Mouse (Mus musculus) midbrain, embryonic 14.5 days (tissue): Measurements from ENCODE around the gene Gm6904. TPM values are rescaled to one million over a fixed set of nuclear protein-coding genes. Genes with fewer than 3 reads are reported as not detected.

ENCODE experiments used
- ATAC-seq: fragments of 200-750 bp; cut with Nextera tagmentation; 2 replicates; pipeline ENCODE4 v1.8.0; 2017; ENCODE audit warnings: moderate number of reproducible peaks, moderate library complexity; ENCODE audit not compliant: low FRiP score, low TSS enrichment
- DNase-seq: peaks from one replicate; pipeline ENCODE4 v3.0.0-alpha.2; 2015
- H3K27ac ChIP-seq: fragments of 300-500 bp; sonication (generic); replicated peaks from 2 replicates; pipeline ENCODE4 v1.5.1; 2014; ENCODE audit warnings: mild to moderate bottlenecking, low read depth, low read length, moderate library complexity
- H3K27me3 ChIP-seq: fragments of 300-500 bp; sonication (generic); 2 replicates; pipeline ENCODE4 v1.6.1; 2014; ENCODE audit warnings: low read length, control low read depth, mixed read lengths; ENCODE audit not compliant: control insufficient read depth, insufficient read depth
- H3K36me3 ChIP-seq: fragments of 300-500 bp; sonication (generic); 2 replicates; pipeline ENCODE4 v1.6.1; 2014; ENCODE audit warnings: low read length, control low read depth; ENCODE audit not compliant: control insufficient read depth, insufficient read depth
- H3K4me1 ChIP-seq: fragments of 300-500 bp; sonication (generic); 2 replicates; pipeline ENCODE4 v1.6.1; 2014; ENCODE audit warnings: mild to moderate bottlenecking, antibody characterized with exemption, low read length, control low read depth; ENCODE audit not compliant: control insufficient read depth, insufficient read depth
- H3K4me2 ChIP-seq: fragments of 300-500 bp; sonication (generic); 2 replicates; pipeline ENCODE4 v1.6.1; 2014; ENCODE audit warnings: mild to moderate bottlenecking, low read length, moderate library complexity
- H3K4me3 ChIP-seq: fragments of 300-500 bp; sonication (generic); replicated peaks from 2 replicates; pipeline ENCODE4 v1.5.1; 2014; ENCODE audit warnings: low read depth, low read length
- H3K9ac ChIP-seq: fragments of 300-500 bp; sonication (generic); replicated peaks from 2 replicates; pipeline ENCODE4 v1.6.1; 2014; ENCODE audit warnings: mild to moderate bottlenecking, low read length, moderate library complexity
- H3K9me3 ChIP-seq: fragments of 300-500 bp; sonication (generic); 2 replicates; pipeline ENCODE4 v1.6.1; 2016; ENCODE audit warnings: low read length, control low read depth, mixed read lengths; ENCODE audit not compliant: control insufficient read depth
- WGBS: fragments of 180-500 bp; shearing (Covaris S2); extraction: QIAGEN DNeasy Blood & Tissue Kit; methylation state at CpG from one replicate; pipeline ENCODE4 v1.1.7; 2014; 5-methylcytosine and 5-hydroxymethylcytosine counted together
- polyA plus RNA-seq: library from polyadenylated mRNA; unstranded; fragments of >200 nt; fragmentation: Nextera tagmentation; extraction: Ambion mirVana; gene quantifications from 2 replicates; pipeline ENCODE4 v1.2.1, GENCODE M21; 2014

Gene Gm6904
- polyA plus RNA-seq, 1 experiment from 2014 or later: not detected

DNA sequence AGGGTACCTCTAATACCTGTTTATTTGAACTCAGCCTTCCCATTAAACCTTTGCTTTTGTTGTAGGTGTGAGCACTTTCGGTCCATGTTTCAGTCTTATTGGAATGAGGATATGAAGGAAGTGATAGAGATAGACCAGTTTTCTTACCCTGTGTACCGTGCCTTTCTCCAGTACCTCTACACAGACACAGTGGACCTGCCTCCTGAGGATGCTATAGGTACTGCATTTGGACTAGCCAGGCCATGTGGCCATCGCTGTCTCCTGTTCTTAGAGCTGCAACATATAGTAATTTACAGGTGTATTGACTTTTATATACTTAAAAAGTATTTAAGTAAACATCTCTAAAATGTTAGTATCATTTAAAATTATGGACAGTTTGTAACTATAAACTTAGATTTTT, 30.2 kb downstream of the Gm6904 start:
- peaks cover 95% of the 10 kb centered on the region for H3K36me3 ChIP-seq
- H3K9ac ChIP-seq: no peak overlapping the region
- ATAC-seq: no peak
- no peak overlapping the region for H3K4me3 ChIP-seq
- H3K27me3 ChIP-seq: no peaks in the 10 kb centered on the region
- no peak overlapping the region for H3K27ac ChIP-seq
- no peak for DNase-seq
- H3K4me2 ChIP-seq: no peak overlapping the region
- WGBS: 96% methylated on average over 3 of the region's 3 CpGs
- H3K4me1 ChIP-seq: no peaks in the 10 kb centered on the region
- no peaks in the 10 kb centered on the region for H3K9me3 ChIP-seq

DNA sequence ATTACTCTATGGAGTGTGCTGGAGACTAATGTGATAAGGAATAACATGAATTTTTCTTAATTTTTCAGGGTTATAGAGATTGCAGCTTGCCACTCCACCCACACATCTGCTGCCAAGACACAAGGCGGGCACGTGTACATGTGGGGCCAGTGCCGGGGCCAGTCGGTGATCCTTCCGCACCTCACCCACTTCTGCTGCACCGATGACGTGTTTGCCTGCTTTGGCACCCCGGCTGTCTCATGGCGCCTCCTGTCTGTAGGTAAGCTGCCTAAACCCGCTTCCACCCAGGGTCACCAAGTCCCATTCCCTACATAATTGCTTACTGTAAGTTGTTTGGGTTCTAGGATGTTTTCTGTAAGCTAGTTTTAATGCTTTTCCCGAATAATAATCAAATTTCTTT, 33.8 kb downstream of the Gm6904 start:
- no peak overlapping the region for H3K27ac ChIP-seq
- no peaks in the 10 kb centered on the region for H3K4me1 ChIP-seq
- no peaks in the 10 kb centered on the region for H3K27me3 ChIP-seq
- peaks cover 93% of the 10 kb centered on the region for H3K36me3 ChIP-seq
- WGBS: 95% methylated on average over 11 of the region's 11 CpGs
- H3K9ac ChIP-seq: no peak overlapping the region
- ATAC-seq (no peak), DNase-seq (no peak)
- H3K4me2 ChIP-seq: no peak overlapping the region
- no peaks in the 10 kb centered on the region for H3K9me3 ChIP-seq
- no peak overlapping the region for H3K4me3 ChIP-seq

DNA sequence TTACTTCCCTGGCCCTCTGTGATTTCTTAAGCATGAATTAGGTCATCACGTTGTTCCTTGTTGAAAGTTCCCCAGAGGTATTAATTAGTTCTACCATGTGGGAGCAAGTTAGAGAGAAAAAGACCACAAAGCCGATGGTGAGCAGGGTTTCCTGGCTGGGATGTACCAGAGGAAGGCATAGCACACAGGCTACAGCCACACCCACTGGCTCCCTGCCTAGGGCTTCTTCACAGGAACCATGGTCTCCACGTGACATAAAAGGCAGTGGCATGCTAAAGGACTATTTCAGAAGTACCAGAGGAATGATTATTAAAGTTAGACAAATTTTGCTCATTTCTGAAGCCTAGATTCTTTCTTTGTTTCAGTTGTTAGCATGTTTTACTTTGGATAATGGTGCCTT, 40.8 kb downstream of the Gm6904 start:
- Histone ChIP-seq H3K9ac (no peak overlapping the region), H3K4me2 (no peak overlapping the region), H3K9me3 (no peaks in the 10 kb centered on the region), H3K27ac (no peak overlapping the region), H3K27me3 (no peaks in the 10 kb centered on the region), H3K4me3 (no peak overlapping the region), H3K4me1 (no peaks in the 10 kb centered on the region), H3K36me3 (peaks cover 80% of the 10 kb centered on the region)
- DNase-seq: no peak
- 83% methylated on average over 3 of the region's 3 CpGs for WGBS
- ATAC-seq: no peak

DNA sequence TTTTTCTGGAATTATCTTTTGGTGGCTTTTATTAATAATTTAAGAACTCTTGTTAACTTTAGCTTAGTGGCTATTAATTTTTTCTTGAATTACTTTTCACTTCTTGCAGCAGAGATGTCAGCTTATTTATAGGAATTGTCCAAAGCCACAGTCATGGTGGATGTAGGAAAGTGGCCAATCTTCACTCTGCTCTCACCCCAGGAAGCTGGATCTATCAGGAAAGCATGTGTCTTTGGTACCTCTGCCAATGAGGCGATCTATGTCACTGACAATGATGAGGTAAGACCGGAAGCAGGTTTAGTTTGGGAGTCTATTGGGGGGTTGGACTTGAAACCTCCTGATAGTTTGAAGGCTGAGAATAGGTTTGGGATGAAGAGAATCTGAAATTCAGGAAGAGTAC, 50.2 kb downstream of the Gm6904 start:
- Histone ChIP-seq H3K27me3 (no peaks in the 10 kb centered on the region), H3K27ac (no peak overlapping the region), H3K9ac (no peak overlapping the region), H3K4me2 (no peak overlapping the region), H3K36me3 (peaks cover 22% of the 10 kb centered on the region; the same call in 1 of the 2 replicates), H3K4me3 (no peak overlapping the region), H3K9me3 (no peaks in the 10 kb centered on the region), H3K4me1 (peaks cover 14% of the 10 kb centered on the region)
- ATAC-seq (no peak), DNase-seq (no peak)
- 97% methylated on average over 2 of the region's 2 CpGs for WGBS

- Histone ChIP-seq H3K4me1 (peaks cover 22% of the 10 kb centered on the region), H3K36me3 (peaks cover 18% of the 10 kb centered on the region; the same call in 1 of the 2 replicates), H3K4me2 (no peak overlapping the region), H3K27ac (no peak overlapping the region), H3K27me3 (no peaks in the 10 kb centered on the region), H3K4me3 (no peak overlapping the region), H3K9me3 (no peaks in the 10 kb centered on the region), H3K9ac (no peak overlapping the region)
- DNase-seq (no peak), ATAC-seq (no peak)
- 92% methylated on average over 7 of the region's 7 CpGs for WGBS
These were observed 51.0 kb downstream of the Gm6904 start for GRCm38 (mm10) chr14:59209003-59209402.

GRCm38 (mm10) chr14:59205976-59206583, 53.9 kb downstream of the Gm6904 start:
- Histone ChIP-seq H3K9ac (no peak overlapping the region; the same call in 1 of the 2 replicates), H3K4me2 (peak overlapping the region; percentile 88; the same call in 1 of the 2 replicates), H3K4me1 (peaks cover 39% of the 10 kb centered on the region), H3K9me3 (no peaks in the 10 kb centered on the region), H3K36me3 (peaks cover 7% of the 10 kb centered on the region; the same call in 1 of the 2 replicates), H3K27me3 (no peaks in the 10 kb centered on the region), H3K4me3 (no peak overlapping the region), H3K27ac (no peak overlapping the region)
- 22% methylated on average over 10 of the region's 10 CpGs for WGBS
- DNase-seq (peak; percentile 35), ATAC-seq (no peak)

- WGBS: 17% methylated on average over 7 of the region's 7 CpGs
- no peaks in the 10 kb centered on the region for H3K27me3 ChIP-seq
- H3K9ac ChIP-seq: peak overlapping the region; percentile 47
- H3K4me2 ChIP-seq: peak overlapping the region; percentile 88
- H3K9me3 ChIP-seq: no peaks in the 10 kb centered on the region
- no peak for ATAC-seq
- peak overlapping the region; percentile 8; the same call in 1 of the 2 replicates for H3K4me3 ChIP-seq
- peaks cover 39% of the 10 kb centered on the region for H3K4me1 ChIP-seq
- H3K27ac ChIP-seq: peak overlapping the region; percentile 63
- peaks cover 5% of the 10 kb centered on the region; the same call in 1 of the 2 replicates for H3K36me3 ChIP-seq
- peak; percentile 45 for DNase-seq
These were observed 54.6 kb downstream of the Gm6904 start for GRCm38 (mm10) chr14:59205461-59205860.

DNA sequence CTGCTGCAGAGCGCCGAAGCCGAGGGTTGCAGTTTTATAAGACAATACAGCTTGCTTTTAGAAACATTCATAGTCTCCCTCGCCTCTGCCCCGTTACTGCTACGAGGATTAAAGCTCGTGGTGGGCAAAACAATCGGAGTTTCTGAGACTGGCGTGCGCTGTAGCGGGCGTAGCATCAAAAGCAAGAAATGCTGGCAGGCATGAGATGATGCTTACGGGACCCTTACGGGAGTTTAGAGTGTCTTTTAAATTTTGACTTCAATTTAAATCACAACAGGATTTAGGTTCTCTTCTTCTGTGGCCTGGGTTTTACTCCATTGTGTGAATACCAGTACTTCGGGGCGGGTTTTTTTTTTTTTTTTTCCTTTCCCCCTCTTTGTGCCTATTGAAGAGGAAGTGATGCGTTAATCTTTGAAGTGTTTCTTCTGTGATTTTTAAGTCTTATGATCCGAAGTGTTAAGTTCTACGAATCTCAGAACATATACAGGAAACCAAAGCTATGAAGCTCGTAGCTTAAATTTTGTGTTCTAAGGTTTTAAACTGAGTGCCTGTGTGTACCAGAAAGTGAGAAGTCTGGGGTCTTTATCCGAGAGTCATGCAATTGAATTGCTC, 58.3 kb downstream of the Gm6904 start:
- DNase-seq (peak; percentile 40), ATAC-seq (no peak)
- Histone ChIP-seq H3K27ac (peak overlapping the region; percentile 99), H3K9me3 (no peaks in the 10 kb centered on the region), H3K4me3 (peak overlapping the region; percentile 88), H3K4me2 (peak overlapping the region; percentile 88), H3K36me3 (no peaks in the 10 kb centered on the region), H3K27me3 (no peaks in the 10 kb centered on the region), H3K4me1 (peaks cover 37% of the 10 kb centered on the region), H3K9ac (peak overlapping the region; percentile 91)
- under 1% methylated on average over 21 of the region's 21 CpGs for WGBS
